Mouse (Mus musculus) limb, embryonic 11.5 days (tissue): ENCODE data around the gene Gpr62. TPM values are rescaled to one million over a fixed set of nuclear protein-coding genes. Genes with fewer than 3 reads are reported as not detected.

Experiments
- ATAC-seq: fragments of 200-750 bp; cut with Nextera tagmentation; 2 replicates; pipeline ENCODE4 v1.8.0; 2017; ENCODE audit warnings: low read depth; ENCODE audit not compliant: insufficient number of reproducible peaks, low FRiP score, low TSS enrichment
- DNase-seq: peaks from one replicate; pipeline ENCODE4 v3.0.0-alpha.2; 2015; ENCODE audit warnings: low spot score
- H3K27ac ChIP-seq: fragments of 300-500 bp; sonication (generic); replicated peaks from 2 replicates; pipeline ENCODE4 v1.5.1; 2014; ENCODE audit warnings: low read depth, mild to moderate bottlenecking, low read length
- H3K27me3 ChIP-seq: fragments of 300-500 bp; sonication (generic); 2 replicates; pipeline ENCODE4 v1.6.1; 2014; ENCODE audit warnings: mild to moderate bottlenecking, low read length, mixed read lengths; ENCODE audit not compliant: control insufficient read depth, insufficient read depth
- H3K36me3 ChIP-seq: fragments of 300-500 bp; sonication (generic); 2 replicates; pipeline ENCODE4 v1.6.1; 2014; ENCODE audit warnings: mild to moderate bottlenecking, low read length, moderate library complexity, mixed read lengths; ENCODE audit not compliant: control insufficient read depth, insufficient read depth
- H3K4me1 ChIP-seq: fragments of 300-500 bp; sonication (generic); 2 replicates; pipeline ENCODE4 v1.6.1; 2014; ENCODE audit warnings: low read length, mixed read lengths; ENCODE audit not compliant: control insufficient read depth, insufficient read depth
- H3K4me2 ChIP-seq: fragments of 300-500 bp; sonication (generic); 2 replicates; pipeline ENCODE4 v1.6.1; 2014; ENCODE audit warnings: low read depth, mild to moderate bottlenecking, moderate library complexity; ENCODE audit not compliant: severe bottlenecking
- H3K4me3 ChIP-seq: fragments of 300-500 bp; sonication (generic); 2 replicates; pipeline ENCODE4 v1.5.1; 2014; ENCODE audit warnings: low read depth, low read length
- H3K9ac ChIP-seq: fragments of 300-500 bp; sonication (generic); 2 replicates; pipeline ENCODE4 v1.6.1; 2014; ENCODE audit warnings: mild to moderate bottlenecking, low read length
- H3K9me3 ChIP-seq: fragments of 300-500 bp; sonication (generic); 2 replicates; pipeline ENCODE4 v1.6.1; 2016; ENCODE audit warnings: low read length; ENCODE audit not compliant: control insufficient read depth
- WGBS: fragments of 180-500 bp; shearing (Covaris S2); extraction: QIAGEN DNeasy Blood & Tissue Kit; methylation state at CpG from one replicate; pipeline ENCODE4 v1.1.7; 2014; 5-methylcytosine and 5-hydroxymethylcytosine counted together
- polyA plus RNA-seq: library from polyadenylated mRNA; unstranded; fragments of >200 nt; fragmentation: Nextera tagmentation; extraction: Ambion mirVana; gene quantifications from 2 replicates; pipeline ENCODE4 v1.2.1, GENCODE M21; 2014

Gene Gpr62
- 0.24 and 0.58 TPM in 2 replicates for polyA plus RNA-seq

DNA sequence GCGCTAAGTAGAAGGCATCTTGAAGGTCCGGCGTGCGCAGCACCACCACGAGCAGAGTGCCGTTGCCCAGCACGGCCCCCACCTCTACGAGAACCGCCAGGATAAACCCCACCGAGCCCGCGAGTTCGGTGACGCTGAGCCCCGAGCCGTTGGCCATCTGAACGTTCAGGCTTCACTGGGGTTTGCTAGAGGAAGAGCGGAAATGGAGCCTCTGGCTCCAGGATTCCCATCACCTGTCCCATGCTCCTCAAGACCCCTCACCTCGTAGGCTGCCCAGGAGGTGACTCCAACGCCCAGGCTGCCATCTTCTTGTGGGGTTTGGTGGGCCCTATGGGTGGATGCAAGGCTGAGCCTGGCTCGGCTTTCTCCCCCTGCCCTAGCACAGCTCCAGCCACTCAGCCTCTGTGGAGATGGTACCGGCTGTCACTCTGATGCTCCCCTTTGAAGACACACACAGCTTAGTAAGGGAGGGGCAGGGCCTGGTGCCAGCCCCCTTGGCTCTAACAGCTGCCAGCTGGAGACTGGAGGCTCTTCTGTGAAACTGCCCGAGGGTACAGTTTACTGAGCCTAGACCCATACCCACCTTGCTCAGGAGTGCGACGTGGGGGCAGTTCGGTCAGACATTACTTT, at the start of gene Gpr62:
TSS of gene Gpr62 (minus strand) at position 368 of the 630 bp plus-strand sequence.
- WGBS, result 29% methylated on average over 26 of the region's 26 CpGs

DNA sequence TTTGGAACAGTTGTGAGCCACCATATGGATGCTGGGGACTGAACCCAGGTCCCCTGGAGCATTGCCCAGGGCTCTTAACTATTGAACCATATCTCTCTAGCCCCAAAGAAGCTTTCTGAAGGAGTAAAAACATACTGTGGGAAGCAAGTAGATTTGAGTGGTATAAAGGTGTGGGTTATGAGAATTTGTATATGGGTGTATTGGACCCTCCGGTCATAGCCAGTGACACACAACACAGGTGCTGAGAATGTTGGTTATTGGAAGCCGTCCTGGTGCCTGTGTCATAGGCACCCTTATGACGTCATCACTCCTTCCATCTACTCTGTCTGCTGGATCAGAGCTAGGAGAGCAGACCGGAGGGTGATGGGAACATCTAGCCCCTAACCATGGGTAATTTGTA, 48.5 kb upstream of the Gpr62 start, which contains the start of gene Iqcf5:
TSS of gene Iqcf5 (plus strand) at position 301 of the 400 bp plus-strand sequence.
- 92% methylated on average over 4 of the region's 4 CpGs for WGBS
- Histone ChIP-seq H3K36me3 (no peaks in the 10 kb centered on the region), H3K4me3 (no peak within 1 kb of the TSS), H3K4me1 (no peaks in the 10 kb centered on the region), H3K4me2 (no peak within 1 kb of the TSS), H3K27ac (no peak within 1 kb of the TSS), H3K9ac (no peak within 1 kb of the TSS), H3K27me3 (no peaks in the 10 kb centered on the region), H3K9me3 (no peaks in the 10 kb centered on the region)
- DNase-seq (no peak), ATAC-seq (no peak)

More for the DNA sequence above, at the start of gene Gpr62:
- Histone ChIP-seq H3K27me3 (no peaks in the 10 kb centered on the region), H3K36me3 (peaks cover 8% of the 10 kb centered on the region), H3K9me3 (no peaks in the 10 kb centered on the region), H3K9ac (peak within 1 kb of the TSS; percentile 83), H3K4me2 (peak within 1 kb of the TSS; percentile 98), H3K4me1 (peaks cover 11% of the 10 kb centered on the region; the same call in 1 of the 2 replicates), H3K27ac (peak within 1 kb of the TSS; percentile 51; the same call in 1 of the 2 replicates), H3K4me3 (peak within 1 kb of the TSS; percentile 49)
- DNase-seq (no peak), ATAC-seq (0 out of 2 replicates have a peak, but pooled peaks have one; percentile 5)

DNA sequence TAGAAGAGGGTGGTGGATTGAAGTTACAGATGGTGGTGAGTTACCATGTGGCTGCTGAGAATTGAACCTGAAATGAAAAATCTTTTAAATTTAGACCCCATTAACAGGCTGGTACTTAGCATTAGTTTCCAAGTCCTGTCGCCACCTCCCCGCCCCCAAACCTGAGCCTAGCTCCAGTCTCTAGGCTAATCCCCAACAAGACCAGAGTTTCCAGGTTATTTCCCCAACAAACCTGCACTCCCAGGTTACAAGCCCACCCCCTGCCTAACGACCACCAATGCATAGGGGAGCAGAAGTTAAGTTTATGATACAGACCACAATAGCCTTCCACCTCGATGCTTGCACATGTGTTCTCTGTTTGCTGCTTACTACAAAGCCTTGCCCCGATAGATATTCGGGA, 47.8 kb upstream of the Gpr62 start:
- Histone ChIP-seq H3K4me2 (no peak overlapping the region), H3K4me3 (no peak overlapping the region), H3K27me3 (no peaks in the 10 kb centered on the region), H3K4me1 (no peaks in the 10 kb centered on the region), H3K9ac (no peak overlapping the region), H3K27ac (no peak overlapping the region), H3K36me3 (no peaks in the 10 kb centered on the region), H3K9me3 (no peaks in the 10 kb centered on the region)
- 71% methylated on average over 6 of the region's 6 CpGs for WGBS
- no peak for DNase-seq
- no peak for ATAC-seq

DNA sequence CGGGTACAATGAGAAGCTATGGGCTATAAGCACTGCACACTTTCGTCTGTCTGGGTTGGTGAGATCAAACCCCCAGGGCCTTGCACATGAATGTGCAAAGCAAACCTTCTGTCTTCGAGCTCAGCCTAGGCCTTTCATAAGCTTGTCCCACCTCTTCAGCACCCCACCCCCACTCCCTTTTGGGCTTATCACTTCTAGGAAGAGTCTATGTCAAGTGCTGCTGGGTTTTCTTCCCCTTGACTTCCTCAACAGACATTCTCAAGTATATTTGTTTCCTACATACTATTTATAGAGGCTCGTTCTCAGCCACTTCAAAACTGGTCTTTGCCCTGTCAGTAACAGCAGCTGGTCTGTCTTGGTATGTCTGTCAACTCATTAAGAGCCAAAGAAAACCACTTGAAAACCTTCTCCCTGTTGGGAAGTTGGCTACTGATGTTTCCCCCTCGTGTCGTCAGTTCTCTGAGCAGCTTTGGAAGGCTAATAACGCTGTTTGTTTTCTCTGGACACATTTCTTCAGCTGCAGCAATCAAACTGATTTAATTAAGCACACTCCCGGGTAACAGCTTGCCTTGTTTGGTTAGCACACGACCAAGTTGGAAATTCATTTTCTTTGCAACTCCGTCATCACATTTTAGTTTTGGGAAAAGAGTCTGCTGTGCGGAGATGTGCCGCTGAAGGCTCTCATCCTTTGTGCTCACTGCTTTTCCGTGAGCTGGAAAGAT, 47.2 kb upstream of the Gpr62 start:
- H3K27ac ChIP-seq, result no peak overlapping the region
- H3K36me3 ChIP-seq, result no peaks in the 10 kb centered on the region
- WGBS, result 67% methylated on average over 13 of the region's 13 CpGs
- H3K4me1 ChIP-seq, result no peaks in the 10 kb centered on the region
- H3K9ac ChIP-seq, result no peak overlapping the region
- ATAC-seq (no peak), DNase-seq (no peak)
- H3K9me3 ChIP-seq, result no peaks in the 10 kb centered on the region
- H3K27me3 ChIP-seq, result no peaks in the 10 kb centered on the region
- no peak overlapping the region for H3K4me3 ChIP-seq
- no peak overlapping the region for H3K4me2 ChIP-seq

DNA sequence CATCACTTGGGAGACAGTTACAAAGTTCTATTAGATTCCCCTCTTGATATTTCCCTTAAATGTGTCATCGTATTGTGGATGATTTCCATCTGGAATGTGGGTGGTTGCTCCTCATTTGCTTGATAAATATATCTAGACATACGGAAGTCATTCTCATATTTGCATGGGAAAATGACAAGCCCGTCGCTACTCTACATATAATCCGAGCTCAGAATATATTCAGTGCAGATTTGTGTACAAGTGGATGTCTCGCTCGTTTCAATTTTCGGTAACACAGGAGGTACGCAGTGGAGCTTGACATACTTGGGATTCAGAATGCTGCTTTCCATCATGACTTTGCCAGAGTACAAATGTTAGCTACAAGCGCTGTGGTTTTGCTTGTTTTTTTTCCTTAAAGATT, 43.6 kb upstream of the Gpr62 start:
- H3K4me2 ChIP-seq, result no peak overlapping the region
- 94% methylated on average over 10 of the region's 10 CpGs for WGBS

DNA sequence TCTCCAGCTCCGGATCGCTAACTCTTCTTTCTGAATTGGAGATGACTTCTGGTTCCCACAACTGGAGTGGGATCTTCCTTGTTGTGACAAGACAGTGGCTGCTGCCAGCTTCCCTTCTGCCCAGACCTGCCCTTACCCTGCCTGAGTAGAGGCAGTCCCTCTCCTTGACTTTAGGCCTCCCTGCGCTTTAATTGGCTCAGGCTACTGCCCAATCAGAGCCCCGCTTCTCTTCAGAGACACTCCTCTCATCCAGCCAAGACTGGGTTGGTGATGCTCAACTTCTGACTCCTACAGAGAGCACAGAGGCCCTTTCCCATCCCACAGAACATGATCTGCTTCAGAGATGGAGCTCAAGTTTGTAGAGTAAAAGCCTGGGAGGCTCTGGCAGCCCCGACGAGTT, 38.5 kb upstream of the Gpr62 start:
- H3K36me3 ChIP-seq, result no peaks in the 10 kb centered on the region
- WGBS, result 78% methylated on average over 6 of the region's 6 CpGs
- no peak overlapping the region for H3K9ac ChIP-seq
- ATAC-seq (no peak), DNase-seq (no peak)
- no peaks in the 10 kb centered on the region for H3K9me3 ChIP-seq
- H3K4me2 ChIP-seq, result no peak overlapping the region
- H3K27me3 ChIP-seq, result no peaks in the 10 kb centered on the region
- no peak overlapping the region for H3K27ac ChIP-seq
- H3K4me3 ChIP-seq, result no peak overlapping the region
- no peaks in the 10 kb centered on the region for H3K4me1 ChIP-seq

More for the DNA sequence above, 43.6 kb upstream of the Gpr62 start:
- no peak overlapping the region for H3K27ac ChIP-seq
- H3K4me1 ChIP-seq, result no peaks in the 10 kb centered on the region
- no peak overlapping the region for H3K9ac ChIP-seq
- no peaks in the 10 kb centered on the region for H3K36me3 ChIP-seq
- ATAC-seq (no peak), DNase-seq (no peak)
- no peaks in the 10 kb centered on the region for H3K27me3 ChIP-seq
- no peaks in the 10 kb centered on the region for H3K9me3 ChIP-seq
- H3K4me3 ChIP-seq, result no peak overlapping the region

DNA sequence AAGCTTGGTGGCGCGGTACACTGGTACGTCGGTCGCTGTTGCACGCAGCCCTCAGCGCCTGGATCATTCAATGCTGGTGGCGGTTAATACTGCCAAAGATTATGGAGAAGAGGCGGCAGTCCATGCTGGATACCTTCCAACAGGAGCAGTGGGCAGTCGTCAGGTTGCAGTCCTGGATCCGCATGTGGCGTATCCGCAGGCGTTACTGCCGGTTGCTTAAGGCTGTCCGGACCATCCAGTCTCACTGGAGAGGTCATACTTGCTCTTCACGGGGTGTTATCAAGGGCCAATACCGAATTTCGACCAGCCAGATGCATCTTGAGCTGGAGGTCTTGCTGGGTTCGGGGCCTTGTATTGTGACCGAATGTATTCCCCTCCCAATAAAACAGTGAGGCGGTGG, 36.1 kb upstream of the Gpr62 start:
- DNase-seq, result no peak
- WGBS, result 88% methylated on average over 22 of the region's 22 CpGs
- Histone ChIP-seq H3K27me3 (no peaks in the 10 kb centered on the region), H3K27ac (no peak overlapping the region), H3K4me2 (no peak overlapping the region), H3K9ac (no peak overlapping the region), H3K4me1 (no peaks in the 10 kb centered on the region), H3K36me3 (no peaks in the 10 kb centered on the region), H3K9me3 (no peaks in the 10 kb centered on the region), H3K4me3 (no peak overlapping the region)
- no peak for ATAC-seq

DNA sequence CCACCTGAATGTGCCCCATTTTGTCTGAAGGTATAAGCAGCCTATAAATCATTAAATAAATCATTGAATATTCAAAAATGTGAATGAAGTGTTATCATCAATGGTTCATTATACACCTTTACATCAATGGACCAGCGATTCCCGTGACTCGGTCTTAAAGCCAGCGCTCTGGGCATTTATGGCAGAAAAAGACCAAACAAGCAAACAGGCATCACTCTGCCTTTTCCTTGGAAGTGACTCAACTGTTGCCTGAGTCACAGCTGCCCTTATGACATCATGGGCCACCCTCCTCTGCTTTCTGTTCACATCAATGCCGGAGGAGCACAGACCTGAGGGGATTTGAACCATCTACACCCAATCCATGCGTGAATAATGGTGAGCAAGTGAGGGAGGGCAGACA, 33.9 kb upstream of the Gpr62 start, which contains the start of gene Iqcf1:
TSS of gene Iqcf1 (plus strand) at position 301 of the 400 bp plus-strand sequence.
- WGBS, result 96% methylated on average over 6 of the region's 6 CpGs
- Histone ChIP-seq H3K9me3 (no peaks in the 10 kb centered on the region), H3K4me2 (no peak within 1 kb of the TSS), H3K4me1 (no peaks in the 10 kb centered on the region), H3K9ac (no peak within 1 kb of the TSS), H3K27me3 (no peaks in the 10 kb centered on the region), H3K36me3 (no peaks in the 10 kb centered on the region), H3K4me3 (no peak within 1 kb of the TSS), H3K27ac (no peak within 1 kb of the TSS)
- DNase-seq (no peak), ATAC-seq (no peak)
